Mouse (Mus musculus) left cerebral cortex, adult 18-20 months (tissue): ENCODE results near the gene Slc5a5. TPM values are rescaled to one million over a fixed set of nuclear protein-coding genes. Genes with fewer than 3 reads are reported as not detected.
A peak's percentile ranks its signal among the peaks of the same experiment; 100 is the strongest.

Source experiments
- DNase-seq, 2 experiments: peaks; one replicate each; pipeline ENCODE4 v3.0.0; 2021 to 2022; ENCODE audit warnings: low spot score in 2 of 2, mixed read lengths in 1 of 2
- total RNA-seq, 2 experiments: library from RNA; stranded (reverse); gene quantifications; 2 replicates each; pipeline ENCODE4 v1.2.3; 2021

The Slc5a5 gene
- total RNA-seq, 2 experiments from 2014 or later: 12.8 to 13.0 TPM

DNA sequence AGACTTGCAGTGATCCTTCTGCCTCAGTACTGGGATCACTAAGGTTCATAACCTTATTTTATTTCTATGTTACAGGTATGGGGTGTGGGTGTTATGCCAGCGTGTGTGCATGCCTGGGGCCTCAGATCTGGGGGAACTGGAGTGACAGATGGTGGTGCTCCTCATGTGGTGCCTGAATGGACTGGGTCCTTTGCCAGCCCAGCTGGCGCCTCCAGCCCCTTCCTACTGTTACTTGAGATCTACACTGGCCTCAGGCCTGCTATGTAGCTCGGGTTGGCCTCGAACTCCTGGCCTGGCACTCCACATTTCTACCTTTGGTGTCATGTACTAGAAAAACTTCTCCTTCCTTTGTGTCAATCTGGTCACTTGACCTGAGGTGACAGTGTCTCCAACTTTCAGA lies 8.4 kb downstream of the Slc5a5 start:
- DNase-seq: no peak

DNA sequence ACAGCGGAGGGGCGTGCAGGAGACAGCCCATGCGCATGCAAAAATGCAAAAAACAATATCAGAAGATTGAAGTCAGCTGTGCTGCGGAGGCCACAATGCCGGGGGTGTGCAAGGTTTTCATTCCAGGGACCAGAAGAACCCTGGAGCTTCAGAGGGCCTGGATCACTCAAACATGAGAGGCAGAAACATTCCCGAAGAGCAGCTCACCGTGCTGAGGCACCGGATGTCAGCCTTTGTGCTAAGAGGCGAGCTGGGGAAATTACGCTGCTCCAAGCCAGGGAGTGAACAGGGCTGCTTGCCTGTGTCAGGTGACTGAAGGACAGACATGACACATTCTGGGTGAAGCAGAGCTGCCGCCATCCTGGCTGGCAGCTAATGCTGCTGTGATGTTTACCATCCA lies 12.0 kb downstream of the Slc5a5 start:
- no peak for DNase-seq

DNA sequence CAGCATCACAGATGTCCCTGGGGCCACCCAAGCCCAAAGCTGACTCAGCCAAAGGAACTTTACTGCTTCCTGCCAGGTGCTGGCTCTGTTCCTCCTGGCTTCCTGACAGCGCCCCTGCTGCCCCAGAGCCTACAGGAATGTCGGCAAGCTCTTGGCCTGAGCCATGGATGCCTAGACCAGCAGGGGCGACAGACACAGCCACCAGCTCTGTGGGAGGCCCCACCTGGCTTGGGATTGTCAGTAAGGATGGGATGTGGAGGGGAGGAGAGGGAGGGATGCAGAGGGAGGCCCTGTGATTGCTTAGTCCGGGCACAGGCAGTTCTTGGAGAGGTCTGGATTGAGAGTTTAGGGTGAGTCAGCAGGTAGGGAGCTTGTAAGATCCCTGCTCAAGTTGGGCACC lies 12.4 kb downstream of the Slc5a5 start:
- DNase-seq: no peak

DNA sequence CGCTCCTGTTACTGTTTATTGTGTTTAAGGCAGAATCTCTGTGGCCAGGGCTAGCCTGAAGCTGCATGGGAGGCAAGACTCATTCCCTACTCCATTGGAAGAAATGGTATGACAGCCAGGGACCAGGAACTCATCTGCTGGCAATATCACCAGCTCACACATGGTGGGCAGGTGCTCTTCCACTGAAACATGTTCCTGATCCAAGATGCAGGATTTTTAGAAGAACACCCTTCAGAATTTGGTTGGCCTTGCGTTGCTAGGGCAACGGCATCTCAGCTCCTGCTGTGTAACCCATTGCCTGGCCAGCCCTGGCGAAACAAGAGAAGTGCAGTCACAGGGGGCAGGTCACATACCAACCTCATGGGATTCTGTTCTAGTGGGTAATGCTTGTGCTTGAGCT lies 13.1 kb downstream of the Slc5a5 start:
- no peak for DNase-seq

DNA sequence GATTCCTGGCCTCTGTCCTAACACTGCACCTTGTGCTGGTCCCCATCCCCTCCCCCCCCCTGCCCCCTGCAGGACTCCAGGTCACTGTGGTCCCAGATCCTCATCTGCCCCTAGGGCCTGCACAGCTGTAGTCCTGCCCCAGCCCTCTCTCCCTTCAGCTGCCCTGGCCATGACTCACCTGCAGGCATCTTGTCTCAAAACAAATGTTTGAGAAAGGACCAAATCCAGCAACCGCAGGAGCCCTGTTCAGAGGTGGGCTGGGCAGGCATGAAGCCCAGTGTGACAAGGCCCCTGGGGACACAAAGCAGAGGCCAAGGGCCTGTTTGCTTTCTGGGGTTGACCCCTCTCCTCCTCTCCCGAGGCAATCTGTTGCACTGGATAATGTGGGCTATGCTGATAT lies 14.4 kb downstream of the Slc5a5 start:
- DNase-seq: no peak

DNA sequence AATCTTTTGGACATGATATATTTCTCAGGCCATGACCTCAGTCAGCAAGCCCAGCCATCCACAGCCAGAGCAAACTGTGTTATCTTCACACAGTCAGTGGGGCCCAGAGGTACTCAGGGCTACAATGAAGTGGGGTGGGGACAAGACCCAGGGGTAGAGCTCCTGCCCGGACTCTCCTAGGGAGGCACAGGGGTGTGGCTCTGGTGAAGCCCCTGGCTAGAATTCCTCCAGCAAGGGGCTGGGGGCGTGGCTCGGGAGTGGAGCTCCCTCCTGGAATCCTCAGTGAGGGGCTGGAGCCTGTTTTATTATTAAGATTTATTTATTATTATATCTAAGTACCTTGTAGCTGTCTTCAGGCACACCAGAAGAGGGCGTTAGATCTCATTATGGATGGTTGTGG lies 16.2 kb downstream of the Slc5a5 start:
- DNase-seq: no peak

DNA sequence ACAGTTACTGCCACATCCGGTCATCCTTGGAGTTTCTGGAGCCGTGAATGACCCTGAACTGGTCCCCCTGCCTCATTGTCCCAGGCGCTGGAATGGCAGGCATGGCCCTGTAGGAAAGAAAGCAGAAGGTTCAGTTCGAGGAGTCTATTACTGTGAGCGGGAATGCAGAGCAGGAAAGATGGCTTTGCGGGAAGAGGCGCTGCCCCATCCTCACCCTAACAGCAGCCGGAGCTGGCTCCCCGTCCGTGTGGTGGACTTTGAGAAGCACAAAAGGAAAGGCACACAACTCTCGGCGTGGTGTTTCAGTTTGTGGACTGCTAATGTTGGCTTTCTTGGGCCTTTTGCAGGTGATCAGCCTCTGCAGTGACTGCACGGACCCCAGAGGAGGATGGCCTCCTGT lies 18.1 kb downstream of the Slc5a5 start:
- DNase-seq: no peak

DNA sequence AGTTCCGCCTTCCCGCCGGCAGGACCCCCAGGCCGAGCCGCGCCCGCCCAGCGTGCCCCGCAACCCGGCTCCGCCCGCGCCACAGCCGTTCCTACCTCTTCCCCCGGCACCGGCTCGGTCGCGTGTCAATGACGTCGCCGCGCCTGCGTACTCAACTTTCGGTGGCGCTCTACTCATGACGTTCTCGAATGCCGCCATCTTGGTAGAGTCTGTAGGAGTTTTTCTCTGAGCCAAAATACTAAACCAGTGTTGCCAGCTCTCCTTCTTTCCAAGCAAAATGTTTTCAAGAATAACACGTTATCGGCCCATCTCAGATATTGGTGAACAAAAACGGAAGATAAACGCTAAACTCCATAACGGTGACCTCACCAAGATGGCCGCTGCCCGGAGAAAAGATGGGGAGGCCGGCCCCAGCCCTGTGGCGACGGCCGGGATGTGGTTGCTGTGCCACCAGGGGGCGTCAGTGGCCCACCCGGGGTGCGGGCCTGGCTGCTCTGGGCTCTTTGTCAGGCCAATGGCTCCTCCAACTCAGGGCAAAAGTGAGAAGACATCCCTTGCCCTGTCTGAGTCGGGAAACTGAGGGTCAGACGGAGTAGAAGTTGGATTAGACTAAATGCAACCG lies 19.1 kb downstream of the Slc5a5 start, which contains the start of gene Ccdc124:
Ccdc124 (minus strand) TSS at position 572 of the 622 bp plus-strand sequence.
- peak; percentile 95 to 96 for DNase-seq

DNA sequence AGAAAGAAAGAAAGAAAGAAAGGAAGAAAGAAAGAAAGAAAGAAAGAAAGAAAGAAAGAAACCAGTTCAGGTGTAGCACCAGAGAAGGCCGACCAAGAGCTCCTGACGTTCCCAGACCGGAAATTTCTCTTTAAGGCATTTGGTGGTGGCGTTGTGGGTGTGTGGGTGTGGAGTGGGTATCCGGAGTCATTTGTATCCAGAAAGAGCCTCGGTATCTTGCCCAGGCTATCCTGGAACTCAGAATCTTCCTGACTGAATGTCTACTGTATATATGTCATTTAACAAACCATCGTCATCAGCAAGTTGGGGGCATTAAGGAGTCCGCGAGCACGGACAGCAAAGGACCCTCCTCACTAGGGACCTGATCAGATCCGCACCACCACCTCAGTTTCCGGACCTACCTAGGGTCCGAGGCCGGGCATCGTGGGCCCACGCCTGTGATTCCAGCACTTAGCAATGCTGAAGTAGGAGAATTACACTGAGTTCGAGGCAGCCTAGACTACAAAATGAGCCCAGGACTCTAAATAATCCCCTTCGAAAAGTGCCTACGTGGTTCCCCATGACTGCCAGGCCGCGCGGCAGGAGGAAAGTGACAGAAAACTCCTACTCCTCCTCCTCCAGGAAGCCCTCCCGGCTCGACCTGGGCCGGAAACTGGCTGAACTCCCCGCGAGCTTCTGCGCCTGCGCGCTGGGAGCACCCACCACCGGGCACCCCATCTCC lies 19.8 kb downstream of the Slc5a5 start:
- no peak for DNase-seq

DNA sequence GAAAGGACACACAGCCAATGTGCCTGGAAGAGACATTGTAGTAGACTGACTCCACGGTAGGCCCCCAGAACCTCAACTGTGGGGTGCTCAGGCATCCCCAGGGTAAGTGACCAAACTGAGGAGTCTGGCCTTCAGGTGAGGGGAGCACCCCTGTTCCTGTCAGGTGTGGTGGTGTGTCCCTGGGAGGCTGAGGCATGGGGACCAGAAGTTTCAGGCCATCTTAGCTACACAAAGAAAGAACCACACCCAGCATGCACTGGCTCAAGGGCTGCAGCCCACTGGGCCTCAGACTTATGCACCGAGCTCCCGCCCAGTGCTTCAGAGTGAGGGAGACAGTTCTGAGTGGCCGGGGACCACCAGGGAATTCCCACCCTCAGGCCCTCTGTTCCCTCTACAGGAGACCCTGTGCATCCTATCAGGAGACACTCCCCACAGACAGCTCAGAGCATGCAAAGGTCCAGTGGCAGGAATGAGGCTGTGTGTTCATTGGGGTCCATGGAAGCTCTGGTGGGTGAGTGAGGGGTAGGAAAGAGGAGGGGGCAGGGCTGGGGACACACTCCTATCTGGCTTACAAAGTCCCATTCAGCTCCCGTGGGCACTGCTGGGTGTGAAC lies 21.3 kb downstream of the Slc5a5 start:
- DNase-seq: no peak

DNA sequence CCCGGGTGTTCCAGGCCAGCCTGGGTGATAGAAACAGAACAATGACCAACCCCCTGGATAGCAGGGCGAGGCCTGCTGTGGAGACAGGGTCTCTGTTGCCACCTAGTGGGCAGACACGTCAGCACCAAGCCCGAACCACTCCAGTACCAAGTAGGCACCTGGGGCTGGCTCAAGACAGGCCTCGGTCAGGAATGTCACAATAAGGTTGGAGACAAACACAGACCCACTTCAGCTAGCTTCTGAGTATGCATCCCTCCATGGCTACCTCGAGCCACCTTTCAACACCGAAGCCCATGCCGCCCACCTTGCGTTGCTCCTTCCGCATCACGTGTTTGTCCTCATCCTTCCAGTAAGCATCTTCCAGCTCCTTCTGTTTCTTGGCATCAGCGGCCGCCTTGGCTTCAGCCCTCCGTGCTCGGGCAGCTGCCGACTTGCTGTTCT lies 22.9 kb downstream of the Slc5a5 start:
- DNase-seq: peak; percentile 79 to 83

DNA sequence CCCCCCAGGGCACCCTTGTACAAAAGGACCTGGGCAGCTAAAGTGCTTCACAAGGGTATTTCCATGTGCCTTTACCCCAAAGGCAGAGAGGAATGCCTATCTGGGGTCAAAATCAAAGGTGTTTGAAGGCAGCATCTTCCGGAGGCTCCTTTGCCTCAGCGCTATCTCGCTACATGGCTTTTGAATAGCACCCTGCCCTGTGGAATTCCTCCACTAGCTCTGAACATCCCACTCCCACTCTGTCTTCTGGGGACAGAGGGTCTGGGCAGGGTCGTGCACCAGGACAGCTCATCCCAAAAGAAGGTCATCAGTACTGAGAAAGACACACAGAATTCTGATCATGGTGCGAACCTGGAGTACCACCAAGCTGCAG lies 23.4 kb downstream of the Slc5a5 start:
- DNase-seq: no peak

DNA sequence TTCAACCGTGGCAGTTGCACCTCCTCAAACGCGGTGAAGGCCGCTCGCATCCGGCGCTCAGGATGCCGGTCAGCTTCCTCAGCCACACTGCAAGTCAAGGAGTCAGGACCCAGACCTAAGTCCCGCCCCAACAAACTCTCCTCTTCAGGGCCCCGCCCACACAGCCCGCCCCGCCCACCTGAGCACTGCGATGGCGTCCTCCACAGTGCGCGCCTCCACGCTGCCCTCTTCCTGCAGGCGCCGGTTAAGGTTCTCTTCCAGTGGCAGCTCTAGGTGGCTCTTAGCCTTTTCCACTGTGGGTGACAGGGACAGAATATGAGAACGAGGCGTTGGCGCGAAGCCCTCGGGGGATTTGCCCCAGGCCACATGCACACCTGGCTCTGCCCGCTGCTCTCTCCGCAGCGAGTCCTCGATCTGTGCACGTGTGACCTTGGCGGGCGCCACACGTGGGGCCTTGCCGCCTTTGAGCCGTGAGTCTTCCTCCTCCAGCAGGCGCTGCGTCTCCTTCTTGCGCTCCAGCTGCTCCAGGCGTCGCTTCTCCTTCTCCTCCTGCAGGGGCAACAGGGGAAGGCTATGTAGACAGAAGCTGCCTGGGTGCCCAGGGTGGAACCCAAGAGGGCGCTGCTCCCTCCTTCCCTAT lies 23.9 kb downstream of the Slc5a5 start:
- DNase-seq: no peak

DNA sequence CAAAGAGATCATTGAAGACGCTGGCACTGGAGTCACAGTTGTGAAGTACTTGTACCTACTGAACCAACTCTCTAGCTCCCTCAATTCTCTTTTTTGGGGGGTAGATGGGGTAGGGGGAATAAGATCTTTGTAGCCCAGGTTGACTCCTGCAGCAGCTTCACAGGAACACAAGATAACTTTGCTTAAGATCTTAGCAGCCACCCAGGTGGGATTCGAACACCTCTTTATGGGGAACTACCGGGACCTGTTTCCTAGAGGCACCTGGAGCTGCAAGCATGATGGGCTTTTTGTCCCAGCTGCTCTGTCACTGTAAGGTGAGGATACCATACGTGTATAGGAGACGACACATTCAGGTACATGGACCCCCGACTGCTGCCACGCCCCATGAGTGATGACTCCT lies 26.0 kb downstream of the Slc5a5 start:
- DNase-seq: no peak

DNA sequence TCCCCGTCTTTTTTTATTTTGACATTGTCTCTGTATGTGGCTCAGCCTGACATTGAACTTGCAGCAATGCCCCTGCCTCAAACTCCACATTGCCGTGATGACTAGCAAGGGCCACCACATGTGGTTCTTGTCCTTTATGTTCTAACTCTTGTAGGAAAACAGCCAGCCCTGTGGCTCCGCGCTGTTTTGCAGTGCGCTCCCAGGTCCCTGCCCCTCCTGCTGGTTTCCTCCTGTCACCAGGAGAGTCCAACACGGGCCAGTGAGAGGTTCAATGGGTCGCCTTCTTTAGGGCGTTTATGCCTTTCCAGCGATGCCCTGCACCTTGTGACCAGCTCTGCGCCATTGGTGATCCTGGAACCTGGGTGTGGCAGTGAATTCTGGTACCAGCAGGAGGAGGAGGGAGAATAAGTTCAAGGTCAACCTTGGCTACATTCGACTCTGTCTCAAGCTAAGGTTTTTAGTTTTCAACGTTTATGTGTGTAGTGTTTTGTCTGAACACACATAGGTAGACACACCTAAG lies 26.5 kb downstream of the Slc5a5 start:
- no peak for DNase-seq

DNA sequence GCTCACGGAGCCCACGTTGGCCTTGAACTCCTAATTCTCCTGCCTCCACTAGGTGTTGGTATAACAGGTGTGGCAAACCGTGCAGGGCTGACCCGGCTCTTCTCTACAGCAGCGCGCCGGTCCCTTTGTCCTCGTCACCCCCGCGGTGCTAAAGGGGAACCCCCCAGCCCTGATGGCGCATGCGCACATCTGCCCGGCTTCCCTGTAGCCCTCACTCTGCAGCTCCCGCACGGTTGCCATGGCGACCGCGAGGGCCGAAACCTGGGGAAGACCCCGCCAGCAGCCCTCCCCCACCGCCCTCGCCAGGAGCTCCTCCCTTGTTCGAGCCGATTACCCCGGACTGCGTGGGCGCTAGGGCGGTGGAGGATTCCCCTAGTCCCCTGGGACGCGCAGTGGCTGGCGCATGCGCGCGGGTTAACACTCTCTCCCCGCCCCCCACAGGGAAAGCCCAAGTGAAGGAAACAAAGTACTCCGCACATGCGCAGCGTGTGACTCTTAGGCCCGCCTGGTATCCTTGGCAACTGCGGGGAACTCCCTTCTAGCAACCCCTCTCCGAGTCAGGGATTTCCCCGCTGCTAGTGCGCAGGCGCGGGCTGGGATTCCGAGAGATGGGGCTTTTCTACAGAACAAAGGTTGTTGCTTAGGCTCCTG lies 27.1 kb downstream of the Slc5a5 start:
- peak; percentile 99 to 100 for DNase-seq

DNA sequence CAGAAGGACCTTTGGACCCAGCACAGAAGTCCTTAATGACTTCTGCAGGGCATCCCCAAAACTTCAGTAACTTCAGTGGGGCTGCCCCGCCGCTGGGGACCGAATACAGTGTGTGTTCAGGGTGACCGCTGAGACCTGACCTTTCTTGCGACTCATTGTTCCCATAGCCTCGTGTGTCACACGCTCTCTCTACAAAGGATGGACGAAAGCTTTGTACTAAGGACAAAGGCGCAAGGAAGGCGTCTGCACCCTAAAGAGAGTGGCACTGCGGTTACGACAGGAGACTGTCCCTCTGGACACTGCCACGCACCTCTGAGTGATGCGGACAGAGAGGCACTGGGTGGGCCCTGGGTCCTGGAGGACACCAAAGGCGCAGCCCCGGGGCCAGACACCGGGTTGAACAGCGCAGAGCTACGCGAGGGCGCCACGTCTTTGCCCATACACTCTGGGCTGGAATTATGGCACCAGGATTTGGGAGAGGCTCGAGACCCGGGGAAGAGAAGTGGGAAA lies 27.8 kb downstream of the Slc5a5 start:
- DNase-seq: no peak

DNA sequence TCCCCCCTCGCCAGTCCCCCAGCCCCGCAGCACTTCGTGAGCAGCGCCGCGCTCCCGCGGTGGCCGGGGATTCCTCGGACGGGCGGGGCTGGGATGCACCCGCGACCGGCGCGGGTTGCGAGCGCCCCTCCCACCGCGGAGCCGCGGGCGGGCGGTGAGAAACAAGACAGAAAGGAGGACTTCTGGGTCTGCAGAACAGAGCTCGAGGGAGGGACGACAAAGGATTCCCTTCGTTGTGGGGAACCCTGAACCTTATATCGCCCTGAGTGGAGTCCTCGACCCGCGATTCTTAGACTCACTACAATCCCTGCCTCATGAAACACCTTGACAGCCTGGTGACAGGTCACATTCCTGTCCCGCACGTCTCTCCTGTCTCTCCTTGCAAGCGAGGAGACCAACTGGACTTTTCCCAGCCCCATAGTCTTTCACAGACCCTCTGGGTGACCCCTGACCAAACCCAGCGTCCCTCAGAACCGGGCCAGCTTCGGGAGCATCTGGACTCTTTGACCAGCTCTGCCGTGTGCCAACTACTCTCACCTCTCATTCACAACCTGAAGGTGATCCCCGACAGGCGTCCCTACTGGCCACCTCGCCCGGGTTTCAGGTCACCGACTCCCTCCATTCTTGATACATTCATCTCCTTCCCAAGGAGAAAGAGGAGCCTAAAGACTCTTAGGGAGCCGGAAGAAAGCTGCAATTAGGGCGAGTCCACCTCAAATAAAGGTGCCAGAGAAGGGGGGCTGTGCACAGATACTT lies 28.4 kb downstream of the Slc5a5 start:
- DNase-seq: peak in 1 of 2 experiments; percentile 45

DNA sequence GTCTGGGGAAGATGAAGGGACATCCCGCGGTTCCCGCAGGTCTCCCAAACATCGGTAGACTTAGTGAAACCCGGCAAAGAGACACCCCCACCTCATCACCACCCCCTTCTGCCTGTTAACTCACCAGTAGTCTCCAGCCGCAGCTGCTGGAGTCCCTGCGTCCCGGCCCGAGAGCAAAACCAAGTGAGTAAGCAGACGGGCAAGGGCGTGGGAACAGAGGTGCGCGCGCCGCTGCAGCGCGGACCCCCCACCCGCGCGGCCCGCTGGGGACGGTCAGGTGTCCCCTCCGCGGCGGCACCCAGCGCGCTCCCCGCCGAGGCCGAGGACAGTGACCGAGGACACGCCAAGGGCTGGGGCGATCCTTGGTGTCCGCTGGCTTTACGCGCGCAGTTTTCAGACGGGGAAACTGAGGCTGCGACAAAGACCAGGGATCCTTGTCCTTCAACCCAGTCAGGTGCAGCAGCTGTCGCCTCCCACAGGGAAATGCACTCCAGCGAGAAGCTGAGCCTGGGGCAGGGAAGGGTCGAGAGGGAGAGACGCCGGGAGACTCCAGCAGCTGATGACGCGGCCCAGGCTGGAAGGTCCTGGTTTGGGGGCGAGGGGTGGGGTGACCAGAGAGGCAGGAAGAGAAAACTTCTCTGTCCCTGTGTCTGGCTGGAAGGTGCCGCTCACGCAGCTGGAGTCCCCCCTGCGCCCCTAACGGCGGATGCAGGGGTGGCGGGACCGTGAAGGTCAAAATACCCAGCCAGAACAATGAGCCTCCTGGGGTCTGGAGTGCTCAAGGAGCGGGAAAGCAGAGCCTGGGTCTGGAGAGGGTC lies 29.5 kb downstream of the Slc5a5 start, which contains the start of gene Kcnn1:
Kcnn1 (minus strand) TSS at position 435 of the 818 bp plus-strand sequence.
- no peak for DNase-seq
